Mouse (Mus musculus): ENCODE measurements around the gene Bad. TPM values are rescaled to one million over a fixed set of nuclear protein-coding genes. Genes with fewer than 3 reads are reported as not detected.
"Not testable (repeated sequence)": the region's sequence is repeated elsewhere in the genome, so short reads cannot be mapped to it uniquely, and the experiment has no call there.

The Bad gene
- total RNA-seq, 1 experiment from 2014 or later: 21.9 TPM

- ATAC-seq (replicated peaks in 1 of 2; ENCODE audit: insufficient read depth in 1 of 2, low FRiP score in 2 of 2, low TSS enrichment in 1 of 2, low read depth in 1 of 2, poor library complexity in 2 of 2, severe bottlenecking in 2 of 2): no peak
These were observed 46.2 kb downstream of the Bad start for GRCm38 (mm10) chr19:6987904-6988285.

GRCm38 (mm10) chr19:6989251-6989650, 47.6 kb downstream of the Bad start:
- ATAC-seq (replicated peaks in 1 of 2; ENCODE audit: insufficient read depth in 1 of 2, low FRiP score in 2 of 2, low TSS enrichment in 1 of 2, low read depth in 1 of 2, poor library complexity in 2 of 2, severe bottlenecking in 2 of 2): no peak

- no peak for ATAC-seq (replicated peaks in 1 of 2; ENCODE audit: insufficient read depth in 1 of 2, low FRiP score in 2 of 2, low TSS enrichment in 1 of 2, low read depth in 1 of 2, poor library complexity in 2 of 2, severe bottlenecking in 2 of 2)
These were observed 49.1 kb downstream of the Bad start for GRCm38 (mm10) chr19:6990712-6991111.

GRCm38 (mm10) chr19:6991166-6991565, 49.5 kb downstream of the Bad start:
- not testable (repeated sequence) for ATAC-seq (replicated peaks in 1 of 2; ENCODE audit: insufficient read depth in 1 of 2, low FRiP score in 2 of 2, low TSS enrichment in 1 of 2, low read depth in 1 of 2, poor library complexity in 2 of 2, severe bottlenecking in 2 of 2)

DNA sequence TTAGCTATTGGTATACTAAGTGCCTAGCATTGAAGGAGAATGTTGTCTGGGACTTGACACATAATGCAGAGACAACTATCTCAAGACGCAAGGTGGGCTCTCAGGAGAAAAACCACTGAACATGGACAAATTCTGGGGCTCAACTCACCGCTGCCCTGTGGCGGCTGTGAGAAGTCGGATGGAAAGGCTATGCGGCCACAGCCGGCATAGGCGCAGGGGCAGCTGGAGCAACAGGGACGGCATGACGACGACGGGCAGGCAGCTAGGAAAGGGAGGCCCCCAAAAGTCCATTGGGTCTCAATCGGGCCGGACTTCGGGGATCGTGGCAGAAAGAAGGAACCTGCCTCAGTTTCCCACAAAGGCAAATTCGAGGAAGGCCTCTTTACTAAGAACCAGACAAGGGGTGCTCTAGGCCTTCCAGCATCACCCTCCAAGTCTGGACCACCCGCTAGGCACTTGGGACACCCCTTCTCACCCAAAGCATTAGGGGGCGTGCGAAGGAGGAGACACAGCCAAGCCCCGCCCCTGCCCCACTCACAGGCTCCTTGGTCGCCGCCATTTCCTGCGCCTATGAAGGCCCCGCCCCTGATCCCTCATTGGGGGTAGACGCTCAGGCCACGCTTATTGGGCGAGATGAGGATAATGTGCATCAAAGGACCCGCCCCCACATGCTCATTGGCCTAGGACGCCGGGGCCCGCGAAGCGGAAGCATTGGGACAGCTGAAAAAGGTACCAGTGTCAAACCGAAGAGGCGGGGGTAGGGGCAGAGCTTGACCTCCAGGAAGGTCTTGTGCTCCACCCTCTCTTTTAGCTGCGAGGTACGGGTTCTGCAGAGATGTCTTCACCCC, 50.6 kb downstream of the Bad start, which contains the start of gene Dnajc4:
Gene Dnajc4, minus strand, starts transcription at position 562 of the 848 bp plus-strand sequence.
- peak; percentile 96 to 97 for ATAC-seq (replicated peaks in 1 of 2; ENCODE audit: insufficient read depth in 1 of 2, low FRiP score in 2 of 2, low TSS enrichment in 1 of 2, low read depth in 1 of 2, poor library complexity in 2 of 2, severe bottlenecking in 2 of 2)

DNA sequence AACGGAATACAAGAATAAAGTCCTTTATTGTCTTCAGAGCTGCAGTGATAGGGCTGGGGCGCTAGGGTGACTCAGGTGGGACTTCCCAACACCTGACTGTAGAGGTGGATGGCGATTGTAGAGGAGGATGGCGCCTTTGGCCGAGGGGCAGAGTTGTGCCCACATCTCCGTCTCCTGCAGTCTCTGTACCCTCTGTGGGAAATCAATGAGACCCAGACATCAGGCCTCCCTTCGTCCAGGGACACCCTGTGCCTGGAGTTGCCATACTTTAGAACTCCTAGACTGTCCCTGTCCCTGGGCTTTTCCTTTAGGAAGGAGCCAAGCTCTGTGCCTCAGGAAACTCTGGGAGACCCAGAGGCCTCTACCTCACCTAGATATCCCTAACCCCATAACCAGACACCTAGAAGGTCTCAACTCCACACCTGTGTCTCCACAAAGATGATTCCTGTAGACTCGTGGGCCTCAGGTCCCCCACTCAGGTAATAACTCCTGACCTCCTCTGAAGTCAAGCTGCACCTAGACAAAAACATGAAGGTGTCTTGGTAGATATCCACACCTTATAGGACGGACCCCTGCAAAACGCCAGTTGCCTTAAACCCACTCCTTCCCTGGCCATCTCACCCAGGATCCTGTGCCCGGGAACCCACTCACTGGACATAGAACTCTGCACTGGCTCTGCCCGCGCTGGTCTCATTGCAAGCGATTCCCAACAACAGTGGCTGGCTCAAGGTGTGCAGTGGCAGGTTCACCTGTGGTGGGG, 51.5 kb downstream of the Bad start:
- ATAC-seq (replicated peaks in 1 of 2; ENCODE audit: insufficient read depth in 1 of 2, low FRiP score in 2 of 2, low TSS enrichment in 1 of 2, low read depth in 1 of 2, poor library complexity in 2 of 2, severe bottlenecking in 2 of 2): no peak

DNA sequence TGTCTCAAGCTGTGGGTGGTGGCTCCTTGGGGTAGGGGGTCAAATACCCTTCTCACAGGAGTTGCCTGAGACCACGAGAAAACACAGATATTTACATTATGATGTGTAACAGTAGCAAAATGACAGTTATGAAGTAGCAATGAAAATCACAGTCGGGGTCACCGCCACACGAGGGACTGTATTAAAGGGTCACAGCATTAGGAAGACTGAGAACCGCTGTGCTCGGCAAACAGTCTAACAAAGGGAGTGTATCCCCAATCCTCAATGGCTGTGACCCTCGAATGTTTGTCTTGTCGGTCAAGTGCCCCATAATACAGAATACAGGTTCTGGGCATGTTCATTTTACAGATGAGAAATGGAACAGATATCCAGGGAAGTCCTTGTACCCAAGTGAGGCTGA, 52.3 kb downstream of the Bad start:
- no peak for ATAC-seq (replicated peaks in 1 of 2; ENCODE audit: insufficient read depth in 1 of 2, low FRiP score in 2 of 2, low TSS enrichment in 1 of 2, low read depth in 1 of 2, poor library complexity in 2 of 2, severe bottlenecking in 2 of 2)

GRCm38 (mm10) chr19:6994489-6994888, 52.8 kb downstream of the Bad start:
- no peak for ATAC-seq (replicated peaks in 1 of 2; ENCODE audit: insufficient read depth in 1 of 2, low FRiP score in 2 of 2, low TSS enrichment in 1 of 2, low read depth in 1 of 2, poor library complexity in 2 of 2, severe bottlenecking in 2 of 2)

DNA sequence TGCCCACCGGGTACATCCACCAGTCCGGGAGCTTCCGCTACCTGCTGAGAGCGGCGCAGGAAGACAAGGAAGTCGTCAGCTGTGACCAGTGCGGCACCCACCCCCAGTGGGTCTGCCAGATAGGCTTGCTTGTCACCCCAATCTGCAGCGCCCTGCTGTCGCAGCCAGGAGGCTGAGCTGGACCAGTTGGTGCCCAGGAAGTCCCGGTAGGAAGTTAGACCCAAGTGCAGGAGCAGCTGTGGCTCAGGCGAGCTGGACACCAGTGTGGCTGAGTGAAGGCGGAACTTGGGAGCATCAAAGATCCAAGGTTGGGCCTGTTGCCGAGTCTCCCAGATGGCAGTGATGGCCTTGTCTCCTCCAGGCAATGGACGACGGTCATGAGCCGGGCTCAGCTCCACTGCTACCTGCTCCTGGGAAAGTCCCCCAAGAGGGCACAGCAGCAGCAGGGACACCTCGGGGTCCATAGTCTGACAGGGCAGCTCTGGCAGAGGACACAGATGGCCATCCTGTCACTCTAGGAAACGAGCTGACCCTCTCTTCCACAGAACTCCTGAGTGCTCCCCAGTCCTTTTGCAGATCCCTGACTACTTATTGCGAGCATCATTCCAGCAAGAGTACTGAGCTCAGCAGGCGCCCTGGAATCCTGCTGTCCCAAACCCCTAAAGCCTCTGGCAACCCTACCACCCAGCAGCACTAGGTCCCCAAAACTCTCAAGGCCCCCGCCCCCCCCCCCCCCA, 53.8 kb downstream of the Bad start:
- ATAC-seq (replicated peaks in 1 of 2; ENCODE audit: insufficient read depth in 1 of 2, low FRiP score in 2 of 2, low TSS enrichment in 1 of 2, low read depth in 1 of 2, poor library complexity in 2 of 2, severe bottlenecking in 2 of 2): no peak

GRCm38 (mm10) chr19:6996006-6996405, 54.3 kb downstream of the Bad start, which contains the start of the genes Nudt22 and Trpt1:
Gene Nudt22, minus strand, starts transcription at chr19:6996117.
Gene Trpt1, plus strand, starts transcription at chr19:6996131.
- ATAC-seq (replicated peaks in 1 of 2; ENCODE audit: insufficient read depth in 1 of 2, low FRiP score in 2 of 2, low TSS enrichment in 1 of 2, low read depth in 1 of 2, poor library complexity in 2 of 2, severe bottlenecking in 2 of 2): peak; percentile 47 to 56; a peak in 3 of 4 replicates

- ATAC-seq (replicated peaks in 1 of 2; ENCODE audit: insufficient read depth in 1 of 2, low FRiP score in 2 of 2, low TSS enrichment in 1 of 2, low read depth in 1 of 2, poor library complexity in 2 of 2, severe bottlenecking in 2 of 2): no peak
These were observed 56.1 kb downstream of the Bad start for GRCm38 (mm10) chr19:6997721-6998290.

DNA sequence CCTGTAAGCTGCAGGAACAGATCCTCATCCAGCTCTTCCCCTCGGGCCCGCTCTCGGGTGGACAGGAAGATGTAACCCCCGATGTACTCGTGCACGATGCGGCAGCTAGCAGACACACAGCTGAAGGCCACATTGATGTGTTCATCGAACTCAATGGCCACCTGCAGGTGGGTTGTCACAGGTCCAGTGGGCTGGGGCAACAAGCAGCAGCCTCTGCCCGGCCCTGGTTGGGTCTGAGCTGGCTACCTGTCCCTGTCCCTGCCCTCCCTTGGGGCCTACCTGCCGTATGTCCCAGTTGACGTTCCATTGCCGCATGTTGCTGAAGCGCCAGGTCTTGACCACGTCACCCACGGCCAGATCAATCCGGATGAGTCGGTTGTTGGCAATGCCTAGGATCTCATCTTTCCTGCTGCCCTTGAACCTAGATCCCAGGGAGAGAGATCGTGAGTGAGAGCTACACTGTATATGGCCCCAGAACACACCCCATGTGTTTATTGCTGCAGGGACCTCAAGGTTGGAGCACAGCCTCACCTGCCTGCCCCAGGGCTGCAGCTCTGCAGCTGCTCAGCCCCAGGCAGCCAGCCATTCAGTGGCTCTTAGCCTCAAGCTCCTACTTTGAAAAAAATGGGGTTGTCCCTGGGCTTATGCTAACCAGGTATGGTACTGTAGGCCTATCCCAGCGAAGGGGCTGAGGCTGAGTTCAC, 57.9 kb downstream of the Bad start:
- no peak for ATAC-seq (replicated peaks in 1 of 2; ENCODE audit: insufficient read depth in 1 of 2, low FRiP score in 2 of 2, low TSS enrichment in 1 of 2, low read depth in 1 of 2, poor library complexity in 2 of 2, severe bottlenecking in 2 of 2)

Other genes with a start within 250 kb of the Bad start
- 3.3 and 4.8 TPM in 2 replicates for gene Rps6ka4, start 101.2 kb upstream of the Bad start, total RNA-seq (2017)
- gene Ccdc88b, start 83.7 kb upstream of the Bad start, total RNA-seq (2017): 28.1 and 31.2 TPM in 2 replicates
- 249 and 328 TPM in 2 replicates for gene Trmt112, start 32.2 kb upstream of the Bad start, total RNA-seq (2017)
- 282 and 414 TPM in 2 replicates for gene Prdx5, start 31.8 kb upstream of the Bad start, total RNA-seq (2017)
- 15.3 and 16.0 TPM in 2 replicates for gene Esrra, start 20.0 kb upstream of the Bad start, total RNA-seq (2017)
- gene Catsperz, start 16.5 kb upstream of the Bad start, total RNA-seq (2017): not detected in 2 replicates
- not detected in 2 replicates for gene Kcnk4, start 7.3 kb upstream of the Bad start, total RNA-seq (2017)
- gene Gpr137, start 619 bp downstream of the Bad start, total RNA-seq (2017): 19.5 and 20.3 TPM in 2 replicates
- 89.4 and 98.0 TPM in 2 replicates for gene Ppp1r14b, start 33.1 kb downstream of the Bad start, total RNA-seq (2017)
- gene Plcb3, start 34.6 kb downstream of the Bad start, total RNA-seq (2017): 9.1 and 12.3 TPM in 2 replicates
- gene Fkbp2, start 38.6 kb downstream of the Bad start, total RNA-seq (2017): 67.0 and 99.5 TPM in 2 replicates
- gene Vegfb, start 45.8 kb downstream of the Bad start, total RNA-seq (2017): 6.4 and 9.2 TPM in 2 replicates
- gene Dnajc4, start 50.7 kb downstream of the Bad start, total RNA-seq (2017): 7.7 and 20.5 TPM in 2 replicates
- 8.5 and 9.9 TPM in 2 replicates for gene Nudt22, start 54.3 kb downstream of the Bad start, total RNA-seq (2017)
- 1.6 and 2.2 TPM in 2 replicates for gene Trpt1, start 54.3 kb downstream of the Bad start, total RNA-seq (2017)
- gene Fermt3, start 77.6 kb downstream of the Bad start, total RNA-seq (2017): 198 and 220 TPM in 2 replicates
- gene Stip1, start 98.1 kb downstream of the Bad start, total RNA-seq (2017): 162 and 250 TPM in 2 replicates
- 5.2 and 11.2 TPM in 2 replicates for gene Macrod1, start 114.9 kb downstream of the Bad start, total RNA-seq (2017)
- not detected in 2 replicates for gene Flrt1, start 163.9 kb downstream of the Bad start, total RNA-seq (2017)